Mouse (Mus musculus): ENCODE measurements around the gene Mecp2. TPM values are rescaled to one million over a fixed set of nuclear protein-coding genes. Genes with fewer than 3 reads are reported as not detected.

Mecp2 gene
- polyA plus RNA-seq, 1 experiment from 2014 or later, result 13.1 TPM

DNA sequence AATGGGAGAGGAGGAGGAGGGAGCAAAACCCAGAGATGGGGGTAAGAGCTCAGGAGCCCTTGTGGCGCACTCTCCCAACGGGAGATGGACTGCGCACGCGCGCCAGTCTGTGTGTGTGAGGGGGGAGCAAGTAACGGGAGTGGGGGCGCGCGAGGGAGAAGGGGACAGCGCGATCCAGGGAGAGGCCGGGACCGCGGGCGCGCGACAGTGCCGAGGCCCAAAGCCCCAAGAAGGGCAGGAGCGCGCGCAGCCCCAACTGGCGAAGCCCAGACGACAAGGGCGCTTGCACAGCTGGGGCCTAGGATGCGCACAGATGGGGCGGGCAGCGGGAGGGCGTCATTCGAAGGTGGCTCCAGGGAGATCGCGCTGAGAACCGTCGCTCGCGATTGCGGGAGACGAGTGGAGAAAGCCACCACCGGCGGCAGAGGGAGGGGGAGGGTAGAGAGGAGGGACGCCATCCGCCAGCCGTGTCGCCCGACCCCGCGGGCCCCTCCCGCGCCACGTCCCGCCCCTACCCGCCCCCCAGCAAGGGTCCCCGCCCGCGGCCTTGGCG, 50.1 kb downstream of the Mecp2 start:
- WGBS, result 12% methylated on average over 48 of the region's 56 CpGs
- Histone ChIP-seq H3K4me3 (replicated peaks) (peak overlapping the region; percentile 57), H3K36me3 (no peaks in the 10 kb centered on the region), H3K27ac (peak overlapping the region; percentile 94), H3K9me3 (no peaks in the 10 kb centered on the region), H3K27me3 (peaks cover 16% of the 10 kb centered on the region), H3K4me1 (replicated peaks) (0 out of 2 replicates have a peak, but pooled peaks cover 5% of the 10 kb centered on the region), H3K9ac (replicated peaks) (peak overlapping the region; percentile 83), H3K4me2 (peak overlapping the region; percentile 63)
- ATAC-seq (ENCODE audit: insufficient number of reproducible peaks, insufficient read depth, low FRiP score, low TSS enrichment, low read depth), result peak; percentile 63

DNA sequence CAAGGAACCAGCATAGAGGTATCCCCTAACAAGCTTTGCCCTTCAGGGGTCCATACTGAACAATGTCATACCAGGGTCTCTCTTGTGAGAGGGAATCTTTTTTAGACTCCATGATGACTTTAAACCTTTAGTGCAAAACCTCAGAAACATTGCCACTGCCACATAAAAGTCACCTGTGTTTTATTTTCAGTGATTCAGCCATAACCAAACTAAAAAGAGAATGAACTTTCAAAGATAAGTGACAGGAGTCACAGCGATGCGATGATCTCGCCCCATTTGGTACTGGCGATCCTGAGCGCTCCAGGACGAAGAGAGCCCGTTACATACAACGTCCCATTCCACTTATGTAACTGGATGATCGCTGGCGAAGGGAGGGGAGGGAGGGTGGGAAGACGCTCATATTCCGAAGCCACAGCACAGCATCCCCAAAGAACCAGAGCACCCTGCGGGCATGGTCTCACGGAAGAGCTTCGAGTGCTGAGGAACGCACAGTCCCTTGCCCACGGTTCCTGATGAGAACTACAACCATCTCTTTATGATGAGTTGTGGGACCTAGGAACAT, 50.8 kb downstream of the Mecp2 start:
- 0 out of 2 replicates have a peak, but pooled peaks cover 5% of the 10 kb centered on the region for H3K4me1 ChIP-seq (replicated peaks)
- H3K4me3 ChIP-seq (replicated peaks), result peak overlapping the region; percentile 57
- peaks cover 16% of the 10 kb centered on the region for H3K27me3 ChIP-seq
- no peaks in the 10 kb centered on the region for H3K9me3 ChIP-seq
- H3K9ac ChIP-seq (replicated peaks), result peak overlapping the region; percentile 83
- peak overlapping the region; percentile 63 for H3K4me2 ChIP-seq
- H3K36me3 ChIP-seq, result peaks cover 1% of the 10 kb centered on the region; the same call in 1 of the 2 replicates
- ATAC-seq (ENCODE audit: insufficient number of reproducible peaks, insufficient read depth, low FRiP score, low TSS enrichment, low read depth), result no peak
- WGBS, result 13% methylated on average over 17 of the region's 17 CpGs
- H3K27ac ChIP-seq, result peak overlapping the region; percentile 94

DNA sequence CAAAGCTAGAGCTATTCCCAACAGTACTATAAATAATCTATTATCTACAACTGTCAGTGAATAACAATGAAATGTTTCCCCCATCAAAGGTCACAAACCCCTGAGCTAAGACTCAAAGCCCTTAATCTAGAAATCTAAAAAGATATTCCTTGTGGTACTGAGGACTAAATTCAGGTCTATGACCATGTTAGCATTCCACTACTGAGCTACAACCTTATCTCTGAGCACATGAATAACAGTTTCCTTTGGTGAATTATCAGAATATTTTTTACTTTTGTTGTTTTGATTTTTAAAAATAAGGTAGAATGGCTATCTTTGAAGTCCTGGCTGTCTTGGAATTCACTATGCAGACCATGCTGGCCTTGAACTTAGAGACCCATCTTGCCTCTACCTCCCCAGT, 64.4 kb downstream of the Mecp2 start:
- ATAC-seq (ENCODE audit: insufficient number of reproducible peaks, insufficient read depth, low FRiP score, low TSS enrichment, low read depth), result no peak
- H3K4me2 ChIP-seq, result no peak overlapping the region
- H3K27me3 ChIP-seq, result no peaks in the 10 kb centered on the region
- H3K9me3 ChIP-seq, result no peaks in the 10 kb centered on the region
- no peak overlapping the region for H3K27ac ChIP-seq
- H3K4me3 ChIP-seq (replicated peaks), result no peak overlapping the region
- no peak overlapping the region for H3K9ac ChIP-seq (replicated peaks)
- no peaks in the 10 kb centered on the region for H3K4me1 ChIP-seq (replicated peaks)
- H3K36me3 ChIP-seq, result 0 out of 2 replicates have a peak, but pooled peaks cover 3% of the 10 kb centered on the region

GRCm38 (mm10) chrX:74067891-74068290, 67.3 kb downstream of the Mecp2 start:
- H3K9me3 ChIP-seq, result no peaks in the 10 kb centered on the region
- no peaks in the 10 kb centered on the region for H3K36me3 ChIP-seq
- no peak overlapping the region for H3K4me3 ChIP-seq (replicated peaks)
- H3K4me2 ChIP-seq, result no peak overlapping the region
- no peak overlapping the region for H3K27ac ChIP-seq
- no peak overlapping the region for H3K9ac ChIP-seq (replicated peaks)
- 82% methylated on average over 9 of the region's 9 CpGs for WGBS
- no peaks in the 10 kb centered on the region for H3K27me3 ChIP-seq
- no peaks in the 10 kb centered on the region for H3K4me1 ChIP-seq (replicated peaks)
- ATAC-seq (ENCODE audit: insufficient number of reproducible peaks, insufficient read depth, low FRiP score, low TSS enrichment, low read depth), result no peak

DNA sequence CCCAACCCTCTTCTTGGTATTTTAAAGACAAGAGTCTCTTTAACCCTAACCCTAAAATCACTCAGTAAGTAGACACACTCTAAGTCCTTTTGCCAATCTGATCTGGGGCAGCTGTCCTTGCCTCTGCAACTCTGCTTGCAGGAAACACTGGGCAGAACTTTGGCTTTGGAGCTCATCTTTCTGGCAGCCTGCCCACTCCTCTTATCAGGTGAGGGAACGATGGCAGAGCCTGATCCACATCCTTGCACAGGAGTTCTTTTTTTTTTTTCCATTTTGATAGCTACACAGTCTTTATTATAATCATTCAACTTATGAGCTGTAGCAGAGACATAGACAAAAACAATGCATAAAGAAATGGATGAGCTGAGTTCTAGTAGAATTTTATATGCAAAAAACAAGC, 90.1 kb downstream of the Mecp2 start:
- 93% methylated on average over 1 of the region's 1 CpGs for WGBS
- no peaks in the 10 kb centered on the region for H3K36me3 ChIP-seq
- no peaks in the 10 kb centered on the region for H3K4me1 ChIP-seq (replicated peaks)
- no peak overlapping the region for H3K4me3 ChIP-seq (replicated peaks)
- H3K27ac ChIP-seq, result no peak overlapping the region
- H3K9ac ChIP-seq (replicated peaks), result no peak overlapping the region
- H3K27me3 ChIP-seq, result no peaks in the 10 kb centered on the region
- ATAC-seq (ENCODE audit: insufficient number of reproducible peaks, insufficient read depth, low FRiP score, low TSS enrichment, low read depth), result no peak
- H3K9me3 ChIP-seq, result no peaks in the 10 kb centered on the region
- no peak overlapping the region for H3K4me2 ChIP-seq

DNA sequence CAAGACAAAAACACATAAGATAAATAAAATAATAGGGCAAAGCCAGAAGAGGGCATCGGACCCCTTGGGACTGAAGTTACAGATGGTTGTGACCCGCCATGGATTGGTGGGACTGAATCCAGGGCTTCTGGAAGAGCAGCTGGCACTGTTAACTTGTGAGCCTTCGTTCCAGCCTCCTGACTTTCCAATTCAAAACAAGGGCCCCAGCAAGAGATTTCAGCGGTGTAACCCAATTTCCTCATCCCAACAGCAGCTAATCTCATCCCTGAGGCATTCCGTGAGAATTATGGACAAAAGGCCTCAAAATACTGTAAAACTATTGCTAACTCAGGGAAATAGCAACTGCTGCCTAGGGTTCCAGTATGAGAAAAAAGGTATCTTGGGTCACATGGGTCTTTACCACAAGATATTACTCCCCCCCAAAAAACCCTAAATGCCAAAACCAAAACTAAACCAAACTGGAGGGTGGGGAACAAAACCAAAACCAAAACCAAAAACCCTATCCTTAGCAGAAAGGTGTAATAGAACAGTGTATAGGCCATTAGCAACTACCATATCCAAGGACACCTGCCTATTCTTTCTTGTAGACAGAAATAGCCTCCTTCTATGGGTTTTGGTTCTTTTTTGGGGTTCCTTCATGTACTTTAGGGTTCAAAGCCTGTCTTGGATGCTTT, 97.3 kb downstream of the Mecp2 start:
- peaks cover 9% of the 10 kb centered on the region; the same call in 1 of the 2 replicates for H3K27me3 ChIP-seq
- 92% methylated on average over 5 of the region's 5 CpGs for whole genome bisulfite sequencing
- no peaks in the 10 kb centered on the region for H3K4me1 ChIP-seq (replicated peaks)
- H3K36me3 ChIP-seq, result peaks cover 35% of the 10 kb centered on the region
- H3K4me2 ChIP-seq, result no peak overlapping the region
- H3K9ac ChIP-seq (replicated peaks), result no peak overlapping the region
- H3K4me3 ChIP-seq (replicated peaks), result no peak overlapping the region
- H3K27ac ChIP-seq, result no peak overlapping the region
- no peak for ATAC-seq (ENCODE audit: insufficient number of reproducible peaks, insufficient read depth, low FRiP score, low TSS enrichment, low read depth)
- H3K9me3 ChIP-seq, result no peaks in the 10 kb centered on the region

DNA sequence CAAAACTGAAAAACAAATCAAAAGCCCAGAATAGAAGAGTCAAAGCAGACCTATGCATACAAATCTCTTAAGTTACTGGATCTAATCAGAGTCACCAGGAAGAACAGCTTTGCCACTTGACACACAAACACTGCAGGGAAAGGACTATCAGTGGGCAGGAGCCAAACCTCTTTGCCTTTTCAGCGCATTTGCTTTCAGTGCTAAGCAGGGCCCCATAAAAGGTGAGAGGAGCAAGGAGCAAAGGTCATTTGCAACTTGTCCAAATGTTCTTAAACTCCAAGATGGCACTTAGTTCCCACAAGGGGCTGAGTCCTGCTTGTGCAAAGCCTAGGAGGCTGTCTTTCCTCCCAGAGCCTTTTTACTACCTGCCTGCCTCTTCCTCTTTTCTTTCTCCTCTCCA, 105.2 kb downstream of the Mecp2 start:
- Histone ChIP-seq H3K9ac (replicated peaks) (no peak overlapping the region), H3K4me2 (no peak overlapping the region), H3K9me3 (no peaks in the 10 kb centered on the region), H3K27ac (no peak overlapping the region), H3K36me3 (peaks cover 13% of the 10 kb centered on the region; the same call in 1 of the 2 replicates), H3K27me3 (peaks cover 21% of the 10 kb centered on the region; the same call in 1 of the 2 replicates), H3K4me3 (replicated peaks) (no peak overlapping the region), H3K4me1 (replicated peaks) (no peaks in the 10 kb centered on the region)
- 33% methylated on average over 1 of the region's 1 CpGs for WGBS
- ATAC-seq (ENCODE audit: insufficient number of reproducible peaks, insufficient read depth, low FRiP score, low TSS enrichment, low read depth), result no peak

- Histone ChIP-seq H3K9ac (replicated peaks) (peak within 1 kb of the TSS; percentile 76), H3K36me3 (peaks cover 29% of the 10 kb centered on the region), H3K27me3 (peaks cover 36% of the 10 kb centered on the region), H3K4me3 (replicated peaks) (peak within 1 kb of the TSS; percentile 58), H3K27ac (peak within 1 kb of the TSS; percentile 75), H3K4me2 (peak within 1 kb of the TSS; percentile 64), H3K4me1 (replicated peaks) (no peaks in the 10 kb centered on the region; the same call in 1 of the 2 replicates), H3K9me3 (no peaks in the 10 kb centered on the region)
- ATAC-seq (ENCODE audit: insufficient number of reproducible peaks, insufficient read depth, low FRiP score, low TSS enrichment, low read depth), result peak; percentile 80
- 10% methylated on average over 72 of the region's 72 CpGs for WGBS
Observed at GRCm38 (mm10) chrX:74023188-74024049, 111.7 kb downstream of the Mecp2 start, which contains the start of gene Irak1. Irak1 (minus strand) TSS chrX:74023918.

DNA sequence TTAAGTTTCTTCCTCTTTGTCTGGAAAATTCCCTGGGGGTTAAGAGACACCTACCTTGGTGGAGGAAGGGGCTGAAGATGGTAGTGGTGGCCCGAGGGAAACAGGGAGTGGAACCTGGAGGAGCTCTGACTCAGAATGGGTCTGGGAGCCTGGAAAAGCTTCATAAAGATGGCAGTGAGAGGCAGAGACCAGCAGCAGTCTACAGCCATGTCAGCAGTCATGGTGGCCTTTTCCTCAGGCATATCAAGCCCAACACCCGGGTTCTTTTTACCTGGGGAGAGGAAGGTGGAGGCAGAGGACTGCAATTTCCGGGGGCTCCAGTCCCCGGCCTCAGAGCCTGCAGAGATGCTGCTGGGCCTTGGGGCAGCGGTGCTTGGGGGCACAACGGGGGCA, 112.4 kb downstream of the Mecp2 start:
- peaks cover 35% of the 10 kb centered on the region for H3K36me3 ChIP-seq
- H3K9ac ChIP-seq (replicated peaks), result peak overlapping the region; percentile 76
- 19% methylated on average over 6 of the region's 6 CpGs for WGBS
- no peaks in the 10 kb centered on the region; the same call in 1 of the 2 replicates for H3K4me1 ChIP-seq (replicated peaks)
- no peaks in the 10 kb centered on the region for H3K9me3 ChIP-seq
- H3K27ac ChIP-seq, result peak overlapping the region; percentile 75; the same call in 1 of the 2 replicates
- H3K27me3 ChIP-seq, result peaks cover 38% of the 10 kb centered on the region
- peak overlapping the region; percentile 58 for H3K4me3 ChIP-seq (replicated peaks)
- 0 out of 2 replicates have a peak, but pooled peaks have one; percentile 1 for ATAC-seq (ENCODE audit: insufficient number of reproducible peaks, insufficient read depth, low FRiP score, low TSS enrichment, low read depth)
- H3K4me2 ChIP-seq, result peak overlapping the region; percentile 64

DNA sequence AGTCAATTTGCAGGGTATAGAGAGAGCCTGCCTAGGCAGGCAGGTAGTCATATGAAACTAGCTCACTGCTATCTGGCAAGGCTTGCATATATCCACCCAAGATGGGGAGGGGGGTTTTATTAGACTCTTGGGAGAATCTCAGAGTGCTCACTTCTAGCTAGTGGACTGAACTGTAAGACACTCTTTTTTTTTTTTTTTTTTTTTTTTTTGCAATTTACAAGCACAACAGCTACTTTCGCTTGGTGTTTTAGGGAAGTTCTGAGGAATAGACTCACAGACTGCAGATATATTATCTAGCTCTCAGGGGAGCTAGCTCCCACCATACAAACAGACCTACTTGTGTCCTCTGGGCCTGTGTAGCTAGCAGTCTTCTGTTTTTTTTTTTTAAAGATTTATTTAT, 120.6 kb downstream of the Mecp2 start:
- Histone ChIP-seq H3K36me3 (peaks cover 30% of the 10 kb centered on the region; the same call in 1 of the 2 replicates), H3K9me3 (no peaks in the 10 kb centered on the region), H3K27ac (no peak overlapping the region), H3K4me2 (no peak overlapping the region), H3K4me3 (replicated peaks) (no peak overlapping the region), H3K27me3 (peaks cover 4% of the 10 kb centered on the region; the same call in 1 of the 2 replicates), H3K4me1 (replicated peaks) (no peaks in the 10 kb centered on the region), H3K9ac (replicated peaks) (no peak overlapping the region)
- ATAC-seq (ENCODE audit: insufficient number of reproducible peaks, insufficient read depth, low FRiP score, low TSS enrichment, low read depth), result no peak
- 88% methylated on average over 1 of the region's 1 CpGs for WGBS

GRCm38 (mm10) chrX:74008063-74008462, 127.1 kb downstream of the Mecp2 start:
- no peaks in the 10 kb centered on the region for H3K4me1 ChIP-seq (replicated peaks)

More at GRCm38 (mm10) chrX:74008063-74008462, 127.1 kb downstream of the Mecp2 start:
- H3K36me3 ChIP-seq, result no peaks in the 10 kb centered on the region
- no peak for ATAC-seq (ENCODE audit: insufficient number of reproducible peaks, insufficient read depth, low FRiP score, low TSS enrichment, low read depth)
- 38% methylated on average over 8 of the region's 8 CpGs for WGBS
- H3K4me3 ChIP-seq (replicated peaks), result no peak overlapping the region
- no peak overlapping the region for H3K9ac ChIP-seq (replicated peaks)
- H3K4me2 ChIP-seq, result no peak overlapping the region
- no peak overlapping the region for H3K27ac ChIP-seq
- no peaks in the 10 kb centered on the region for H3K27me3 ChIP-seq
- no peaks in the 10 kb centered on the region for H3K9me3 ChIP-seq

All from limb, embryonic 12.5 days (tissue).